Mouse (Mus musculus): ENCODE measurements around the gene Pip5k1c. TPM values are rescaled to one million over a fixed set of nuclear protein-coding genes. Genes with fewer than 3 reads are reported as not detected.

Pip5k1c gene
- total and polyA plus RNA-seq, 2 experiments: 7.4 to 30.1 TPM

GRCm38 (mm10) chr10:81297246-81297645 lies 4.5 kb downstream of the Pip5k1c start:
- Histone ChIP-seq H3K4me1 (ENCODE audit: control insufficient read depth, insufficient read depth, low read length) (peaks cover 44% of the 10 kb centered on the region), H3K9ac (ENCODE audit: low read depth, low read length) (peak overlapping the region; percentile 56), H3K36me3 (ENCODE audit: control insufficient read depth, insufficient read depth, low read length) (no peaks in the 10 kb centered on the region), H3K4me3 (ENCODE audit: insufficient read depth, low read depth, low read length) (no peak overlapping the region; the same call in 1 of the 2 replicates), H3K79me2 (ENCODE audit: control insufficient read depth, insufficient read depth, low read length) (peaks cover 71% of the 10 kb centered on the region), H3K27ac (replicated peaks; ENCODE audit: insufficient read depth, low read depth, low read length) (peak overlapping the region; percentile 87), H3K27me3 (ENCODE audit: control insufficient read depth, insufficient read depth, low read length) (no peaks in the 10 kb centered on the region)
- DNase-seq (ENCODE audit: extremely low read depth, low read depth, low spot score): no peak
- 74% methylated on average over 6 of the region's 6 CpGs for WGBS
- TF ChIP-seq CTCF (IDR thresholded peaks at IDR 0.05; ENCODE audit: low read depth, low read length) (no peak), POLR2A (IDR thresholded peaks at IDR 0.05; ENCODE audit: extremely low read depth, insufficient read depth, low read length) (no peak)

GRCm38 (mm10) chr10:81297845-81298244 lies 5.1 kb downstream of the Pip5k1c start:
- peaks cover 77% of the 10 kb centered on the region for H3K79me2 ChIP-seq (ENCODE audit: control insufficient read depth, insufficient read depth, low read length)
- no peak for DNase-seq (ENCODE audit: extremely low read depth, low read depth, low spot score)
- TF ChIP-seq POLR2A (IDR thresholded peaks at IDR 0.05; ENCODE audit: extremely low read depth, insufficient read depth, low read length) (0 out of 2 replicates have a peak, but pooled peaks have one; percentile 28), CTCF (IDR thresholded peaks at IDR 0.05; ENCODE audit: low read depth, low read length) (no peak)
- H3K9ac ChIP-seq (ENCODE audit: low read depth, low read length): peak overlapping the region; percentile 56
- H3K36me3 ChIP-seq (ENCODE audit: control insufficient read depth, insufficient read depth, low read length): no peaks in the 10 kb centered on the region
- peaks cover 44% of the 10 kb centered on the region for H3K4me1 ChIP-seq (ENCODE audit: control insufficient read depth, insufficient read depth, low read length)
- H3K27ac ChIP-seq (replicated peaks; ENCODE audit: insufficient read depth, low read depth, low read length): peak overlapping the region; percentile 87
- no peaks in the 10 kb centered on the region for H3K27me3 ChIP-seq (ENCODE audit: control insufficient read depth, insufficient read depth, low read length)
- peak overlapping the region; percentile 26; the same call in 1 of the 2 replicates for H3K4me3 ChIP-seq (ENCODE audit: insufficient read depth, low read depth, low read length)
- WGBS: 34% methylated on average over 10 of the region's 10 CpGs

GRCm38 (mm10) chr10:81298369-81299100 lies 5.8 kb downstream of the Pip5k1c start:
- Histone ChIP-seq H3K9ac (ENCODE audit: low read depth, low read length) (peak overlapping the region; percentile 14; the same call in 1 of the 2 replicates), H3K27me3 (ENCODE audit: control insufficient read depth, insufficient read depth, low read length) (no peaks in the 10 kb centered on the region), H3K27ac (replicated peaks; ENCODE audit: insufficient read depth, low read depth, low read length) (peak overlapping the region; percentile 87), H3K4me1 (ENCODE audit: control insufficient read depth, insufficient read depth, low read length) (peaks cover 46% of the 10 kb centered on the region), H3K4me3 (ENCODE audit: insufficient read depth, low read depth, low read length) (no peak overlapping the region), H3K36me3 (ENCODE audit: control insufficient read depth, insufficient read depth, low read length) (no peaks in the 10 kb centered on the region), H3K79me2 (ENCODE audit: control insufficient read depth, insufficient read depth, low read length) (peaks cover 79% of the 10 kb centered on the region)
- TF ChIP-seq CTCF (IDR thresholded peaks at IDR 0.05; ENCODE audit: low read depth, low read length): no peak
- no peak for TF ChIP-seq POLR2A (IDR thresholded peaks at IDR 0.05; ENCODE audit: extremely low read depth, insufficient read depth, low read length)
- no peak for DNase-seq (ENCODE audit: extremely low read depth, low read depth, low spot score)
- WGBS: 79% methylated on average over 17 of the region's 17 CpGs

GRCm38 (mm10) chr10:81299585-81300351 lies 7.0 kb downstream of the Pip5k1c start:
- peaks cover 70% of the 10 kb centered on the region for H3K79me2 ChIP-seq (ENCODE audit: control insufficient read depth, insufficient read depth, low read length)
- peak overlapping the region; percentile 16; the same call in 1 of the 2 replicates for H3K4me3 ChIP-seq (ENCODE audit: insufficient read depth, low read depth, low read length)
- no peaks in the 10 kb centered on the region for H3K27me3 ChIP-seq (ENCODE audit: control insufficient read depth, insufficient read depth, low read length)
- H3K27ac ChIP-seq (replicated peaks; ENCODE audit: insufficient read depth, low read depth, low read length): peak overlapping the region; percentile 87
- TF ChIP-seq POLR2A (IDR thresholded peaks at IDR 0.05; ENCODE audit: extremely low read depth, insufficient read depth, low read length) (no peak), CTCF (IDR thresholded peaks at IDR 0.05; ENCODE audit: low read depth, low read length) (no peak)
- peak; percentile 75 for DNase-seq (ENCODE audit: extremely low read depth, low read depth, low spot score)
- H3K36me3 ChIP-seq (ENCODE audit: control insufficient read depth, insufficient read depth, low read length): no peaks in the 10 kb centered on the region
- H3K4me1 ChIP-seq (ENCODE audit: control insufficient read depth, insufficient read depth, low read length): peaks cover 44% of the 10 kb centered on the region
- H3K9ac ChIP-seq (ENCODE audit: low read depth, low read length): peak overlapping the region; percentile 48
- WGBS: 13% methylated on average over 14 of the region's 14 CpGs

GRCm38 (mm10) chr10:81300352-81300907 lies 7.7 kb downstream of the Pip5k1c start:
- TF ChIP-seq POLR2A (IDR thresholded peaks at IDR 0.05; ENCODE audit: extremely low read depth, insufficient read depth, low read length) (no peak), CTCF (IDR thresholded peaks at IDR 0.05; ENCODE audit: low read depth, low read length) (no peak)
- Histone ChIP-seq H3K79me2 (ENCODE audit: control insufficient read depth, insufficient read depth, low read length) (peaks cover 70% of the 10 kb centered on the region), H3K27me3 (ENCODE audit: control insufficient read depth, insufficient read depth, low read length) (no peaks in the 10 kb centered on the region), H3K4me1 (ENCODE audit: control insufficient read depth, insufficient read depth, low read length) (peaks cover 43% of the 10 kb centered on the region), H3K27ac (replicated peaks; ENCODE audit: insufficient read depth, low read depth, low read length) (peak overlapping the region; percentile 87), H3K4me3 (ENCODE audit: insufficient read depth, low read depth, low read length) (peak overlapping the region; percentile 16; the same call in 1 of the 2 replicates), H3K9ac (ENCODE audit: low read depth, low read length) (peak overlapping the region; percentile 48), H3K36me3 (ENCODE audit: control insufficient read depth, insufficient read depth, low read length) (no peaks in the 10 kb centered on the region)
- 31% methylated on average over 9 of the region's 9 CpGs for WGBS
- peak; percentile 87 for DNase-seq (ENCODE audit: extremely low read depth, low read depth, low spot score)

Data from liver, adult 2 months (tissue).